8 mouse cellular contexts compared by ENCODE assay signal in genomic region chr15:82128398-82128797, GRCm38 (mm10). TPM values are rescaled to one million over a fixed set of nuclear protein-coding genes. Genes with fewer than 3 reads are reported as not detected.
DNase-seq lines count a peak whose midpoint lies in the region; ATAC-seq and TF ChIP-seq lines count a peak whose summit lies in the region.

No protein-coding gene starts in this region.

- ATAC-seq in kidney, embryonic 16.5 days (ENCODE audit: low FRiP score, low TSS enrichment), result peak; percentile 1; the same call in 1 of the 2 replicates
- ATAC-seq in forebrain, embryonic 15.5 days (replicated peaks), result no peak

- peak overlapping the region; percentile 94 for H3K4me2 ChIP-seq in kidney, embryonic 16.5 days (replicated peaks; ENCODE audit: low read depth, low read length)
- peak overlapping the region; percentile 81 for H3K4me2 ChIP-seq in forebrain, embryonic 15.5 days (replicated peaks)

- H3K4me3 ChIP-seq in kidney, embryonic 16.5 days (ENCODE audit: low read length), result peak overlapping the region; percentile 85
- peak overlapping the region; percentile 85 for H3K4me3 ChIP-seq in bone marrow, adult 2 months (replicated peaks; ENCODE audit: control insufficient read depth, low read depth, low read length)
- H3K4me3 ChIP-seq in forebrain, embryonic 15.5 days, result peak overlapping the region; percentile 67

- WGBS in kidney, embryonic 16.5 days, result 1% methylated on average over 5 of the region's 5 CpGs
- WGBS in bone marrow, adult 2 months, result 5% methylated on average over 5 of the region's 5 CpGs
- 5% methylated on average over 5 of the region's 5 CpGs for WGBS in forebrain, embryonic 15.5 days

- no peak for DNase-seq in kidney, postnatal 36 days
- peak; percentile 21 for DNase-seq in lung, postnatal 10 days
- no peak for DNase-seq in urinary bladder, postnatal 25 days (ENCODE audit: low spot score)
- DNase-seq in retina, postnatal 1 day, result no peak
- no peak for DNase-seq in right cerebral cortex, adult 18-20 months

- no peaks in the 10 kb centered on the region for H3K27me3 ChIP-seq in kidney, embryonic 16.5 days (ENCODE audit: insufficient read depth, low read length)
- H3K27me3 ChIP-seq in forebrain, embryonic 15.5 days, result no peaks in the 10 kb centered on the region

- H3K9ac ChIP-seq in kidney, embryonic 16.5 days (replicated peaks; ENCODE audit: low read length), result peak overlapping the region; percentile 81
- peak overlapping the region; percentile 60 for H3K9ac ChIP-seq in forebrain, embryonic 15.5 days (replicated peaks)

- H3K9me3 ChIP-seq in kidney, embryonic 16.5 days (ENCODE audit: low read length), result no peaks in the 10 kb centered on the region
- no peaks in the 10 kb centered on the region for H3K9me3 ChIP-seq in forebrain, embryonic 15.5 days

- no peak for TF ChIP-seq POLR2A in bone marrow, adult 2 months (IDR thresholded peaks at IDR 0.05; ENCODE audit: borderline replicate concordance, control insufficient read depth, low read depth, low read length)

- H3K4me1 ChIP-seq in kidney, embryonic 16.5 days (ENCODE audit: insufficient read depth, low read length), result peaks cover 8% of the 10 kb centered on the region
- H3K4me1 ChIP-seq in bone marrow, adult 2 months (ENCODE audit: control insufficient read depth, insufficient read depth, low read length), result no peaks in the 10 kb centered on the region; the same call in 1 of the 2 replicates
- peaks cover 17% of the 10 kb centered on the region for H3K4me1 ChIP-seq in forebrain, embryonic 15.5 days

- H3K27ac ChIP-seq in kidney, embryonic 16.5 days (ENCODE audit: low read length), result peak overlapping the region; percentile 70
- H3K27ac ChIP-seq in bone marrow, adult 2 months (ENCODE audit: control insufficient read depth, insufficient read depth, low read depth, low read length, poor library complexity), result peak overlapping the region; percentile 82; the same call in 1 of the 2 replicates
- no peak overlapping the region for H3K27ac ChIP-seq in forebrain, embryonic 15.5 days (replicated peaks)

- no peaks in the 10 kb centered on the region for H3K36me3 ChIP-seq in kidney, embryonic 16.5 days (ENCODE audit: insufficient read depth, low read length)
- no peaks in the 10 kb centered on the region for H3K36me3 ChIP-seq in forebrain, embryonic 15.5 days

- TF ChIP-seq CTCF in bone marrow, adult 2 months (IDR thresholded peaks at IDR 0.05; ENCODE audit: control insufficient read depth, insufficient read depth, low read length), result no peak

RNA-seq across cellular contexts. Expression of gene Ccdc134, which starts 0.7 kb away (rescaled TPM):
- 17.3 and 19.5 TPM in 2 replicates for polyA plus RNA-seq in kidney, embryonic 16.5 days (2015; fragmentation: Nextera tagmentation; extraction: Ambion mirVana)
- polyA plus RNA-seq in bone marrow, adult 2 months (2011; ENCODE audit: insufficient read depth, insufficient read length, low replicate concordance, missing spikeins), result 23.8 and 28.2 TPM in 2 replicates
- 17.7 and 18.4 TPM in 2 replicates for polyA plus RNA-seq in forebrain, embryonic 15.5 days (2015; fragmentation: Nextera tagmentation; extraction: Ambion mirVana)

RNA-seq across cellular contexts. Expression of gene Srebf2, which starts 18.6 kb away (rescaled TPM):
- polyA plus RNA-seq in kidney, embryonic 16.5 days (2015; fragmentation: Nextera tagmentation; extraction: Ambion mirVana), result 134 and 144 TPM in 2 replicates
- polyA plus RNA-seq in bone marrow, adult 2 months (2011; ENCODE audit: insufficient read depth, insufficient read length, low replicate concordance, missing spikeins), result 19.3 and 46.3 TPM in 2 replicates
- polyA plus RNA-seq in forebrain, embryonic 15.5 days (2015; fragmentation: Nextera tagmentation; extraction: Ambion mirVana), result 223 and 225 TPM in 2 replicates

RNA-seq across cellular contexts. Expression of gene Mei1, which starts 58.6 kb away (rescaled TPM):
- polyA plus RNA-seq in kidney, embryonic 16.5 days (2015; fragmentation: Nextera tagmentation; extraction: Ambion mirVana), result 0.10 TPM in 1 of 2 replicates, not detected in the other
- polyA plus RNA-seq in bone marrow, adult 2 months (2011; ENCODE audit: insufficient read depth, insufficient read length, low replicate concordance, missing spikeins), result not detected in 2 replicates
- polyA plus RNA-seq in forebrain, embryonic 15.5 days (2015; fragmentation: Nextera tagmentation; extraction: Ambion mirVana), result not detected in 2 replicates
